Mouse (Mus musculus): Measurements from ENCODE around the gene Tpt1. TPM values are rescaled to one million over a fixed set of nuclear protein-coding genes. Genes with fewer than 3 reads are reported as not detected.
"Not testable (repeated sequence)": the region's sequence is repeated elsewhere in the genome, so short reads cannot be mapped to it uniquely, and the experiment has no call there.

The Tpt1 gene
- polyA plus RNA-seq, 1 experiment from 2014 or later, result 1,054 TPM

DNA sequence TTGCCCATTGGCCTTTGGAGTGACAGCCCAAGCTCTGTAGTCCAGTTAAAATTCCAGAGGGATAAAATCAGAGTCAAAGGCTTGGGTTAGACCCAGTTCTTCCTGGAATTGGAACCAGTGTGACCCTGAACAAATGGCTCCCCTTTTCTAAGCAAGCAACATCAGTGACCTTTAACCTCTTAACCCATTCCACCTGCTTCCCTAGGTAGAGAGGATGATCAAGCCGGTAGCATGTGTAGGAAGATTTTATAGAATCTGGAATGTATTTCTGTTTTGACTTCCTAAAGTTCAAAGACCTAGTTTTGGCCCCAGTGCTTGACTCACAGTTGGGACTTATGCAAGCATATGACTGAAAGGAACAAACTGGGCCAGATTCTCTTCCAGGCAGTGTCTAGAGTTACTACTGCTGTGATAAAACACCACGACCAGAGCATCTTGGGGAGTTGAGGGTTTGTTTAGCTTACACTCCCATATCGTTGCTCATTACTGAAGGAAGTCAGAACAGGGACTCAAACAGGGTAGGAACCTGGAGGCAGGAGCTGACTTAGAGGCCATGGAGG is 18.0 kb upstream of the Tpt1 start:
- Histone ChIP-seq H3K9ac (ENCODE audit: low read depth, low read length) (no peak overlapping the region), H3K27me3 (ENCODE audit: control insufficient read depth, insufficient read depth, low read length) (no peaks in the 10 kb centered on the region), H3K4me2 (no peak overlapping the region), H3K9me3 (replicated peaks; ENCODE audit: control insufficient read depth, low read length) (no peaks in the 10 kb centered on the region), H3K36me3 (ENCODE audit: control insufficient read depth, insufficient read depth, low read length) (no peaks in the 10 kb centered on the region), H3K4me3 (ENCODE audit: low read depth, low read length) (no peak overlapping the region), H3K27ac (ENCODE audit: low read depth, low read length) (no peak overlapping the region), H3K4me1 (ENCODE audit: control insufficient read depth, insufficient read depth, low read length) (peaks cover 2% of the 10 kb centered on the region; the same call in 1 of the 2 replicates)
- no peak for ATAC-seq (replicated peaks; ENCODE audit: insufficient number of reproducible peaks, low FRiP score, low TSS enrichment)
- 62% methylated on average over 3 of the region's 3 CpGs for WGBS (ENCODE audit: insufficient replicate concordance)

DNA sequence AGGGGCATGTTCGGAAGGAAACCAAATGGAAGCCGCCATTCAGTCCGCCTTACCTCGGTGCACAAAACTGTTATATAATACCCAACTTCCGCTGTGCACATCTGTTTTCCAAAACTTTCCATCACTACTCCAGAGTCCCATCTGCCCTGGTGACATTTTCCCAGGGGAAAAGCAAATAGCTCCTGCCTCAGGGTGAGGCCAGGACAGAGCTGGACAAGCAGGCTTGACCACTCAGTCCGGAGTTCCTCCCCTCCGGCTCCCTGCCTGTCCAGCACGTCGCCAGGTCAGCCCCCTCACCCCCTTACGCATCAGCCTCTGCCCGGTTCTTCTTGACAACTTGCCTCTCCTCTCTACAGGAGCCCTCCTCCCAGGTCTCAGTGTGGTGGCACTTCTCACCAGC is 16.7 kb upstream of the Tpt1 start:
- Histone ChIP-seq H3K9me3 (replicated peaks; ENCODE audit: control insufficient read depth, low read length) (no peaks in the 10 kb centered on the region), H3K9ac (ENCODE audit: low read depth, low read length) (no peak overlapping the region), H3K27me3 (ENCODE audit: control insufficient read depth, insufficient read depth, low read length) (no peaks in the 10 kb centered on the region), H3K36me3 (ENCODE audit: control insufficient read depth, insufficient read depth, low read length) (no peaks in the 10 kb centered on the region), H3K4me1 (ENCODE audit: control insufficient read depth, insufficient read depth, low read length) (peaks cover 5% of the 10 kb centered on the region), H3K4me2 (peak overlapping the region; percentile 85), H3K27ac (ENCODE audit: low read depth, low read length) (no peak overlapping the region), H3K4me3 (ENCODE audit: low read depth, low read length) (no peak overlapping the region)
- ATAC-seq (replicated peaks; ENCODE audit: insufficient number of reproducible peaks, low FRiP score, low TSS enrichment), result no peak
- 35% methylated on average over 11 of the region's 11 CpGs for WGBS (ENCODE audit: insufficient replicate concordance)

GRCm38 (mm10) chr14:75828866-75829806 is 15.8 kb upstream of the Tpt1 start:
- ATAC-seq (replicated peaks; ENCODE audit: insufficient number of reproducible peaks, low FRiP score, low TSS enrichment), result no peak
- no peaks in the 10 kb centered on the region for H3K36me3 ChIP-seq (ENCODE audit: control insufficient read depth, insufficient read depth, low read length)
- H3K4me1 ChIP-seq (ENCODE audit: control insufficient read depth, insufficient read depth, low read length), result peaks cover 9% of the 10 kb centered on the region
- 4% methylated on average over 32 of the region's 32 CpGs for WGBS (ENCODE audit: insufficient replicate concordance)
- H3K9me3 ChIP-seq (replicated peaks; ENCODE audit: control insufficient read depth, low read length), result no peaks in the 10 kb centered on the region
- H3K27me3 ChIP-seq (ENCODE audit: control insufficient read depth, insufficient read depth, low read length), result no peaks in the 10 kb centered on the region
- H3K4me3 ChIP-seq (ENCODE audit: low read depth, low read length), result peak overlapping the region; percentile 39
- H3K4me2 ChIP-seq, result peak overlapping the region; percentile 85
- peak overlapping the region; percentile 13 for H3K9ac ChIP-seq (ENCODE audit: low read depth, low read length)
- 0 out of 2 replicates have a peak overlapping the region, but pooled peaks have one; percentile 18 for H3K27ac ChIP-seq (ENCODE audit: low read depth, low read length)

- not testable (repeated sequence) for H3K27me3 ChIP-seq (ENCODE audit: control insufficient read depth, insufficient read depth, low read length); ATAC-seq (replicated peaks; ENCODE audit: insufficient number of reproducible peaks, low FRiP score, low TSS enrichment); H3K4me3 ChIP-seq (ENCODE audit: low read depth, low read length); H3K4me1 ChIP-seq (ENCODE audit: control insufficient read depth, insufficient read depth, low read length); H3K9ac ChIP-seq (ENCODE audit: low read depth, low read length); H3K27ac ChIP-seq (ENCODE audit: low read depth, low read length); H3K36me3 ChIP-seq (ENCODE audit: control insufficient read depth, insufficient read depth, low read length); H3K9me3 ChIP-seq (replicated peaks; ENCODE audit: control insufficient read depth, low read length)
- peak overlapping the region; percentile 85; the same call in 1 of the 2 replicates for H3K4me2 ChIP-seq
- WGBS (ENCODE audit: insufficient replicate concordance), result 56% methylated on average over 14 of the region's 14 CpGs
Observed at GRCm38 (mm10) chr14:75829817-75830216, 15.1 kb upstream of the Tpt1 start.

DNA sequence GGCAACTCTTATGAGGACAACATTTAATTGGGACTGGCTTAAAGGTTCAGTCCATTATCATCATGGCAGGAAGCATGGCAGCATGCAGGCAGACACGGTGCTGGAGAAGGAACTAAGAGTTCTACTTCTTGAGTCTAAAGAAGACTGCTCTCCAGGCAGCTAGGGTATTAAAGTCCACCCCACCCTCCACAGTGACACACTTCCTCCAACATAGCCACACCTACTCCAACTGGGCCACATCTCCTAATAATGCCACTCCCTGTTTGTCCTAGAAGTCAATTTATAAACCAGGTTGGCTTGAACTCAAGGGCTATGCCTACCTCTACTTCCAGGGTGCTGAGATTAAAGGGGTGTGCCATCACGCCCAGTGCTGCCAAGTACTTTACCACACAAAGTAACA is 12.9 kb upstream of the Tpt1 start:
- peaks cover 19% of the 10 kb centered on the region for H3K4me1 ChIP-seq (ENCODE audit: control insufficient read depth, insufficient read depth, low read length)
- no peak for ATAC-seq (replicated peaks; ENCODE audit: insufficient number of reproducible peaks, low FRiP score, low TSS enrichment)
- H3K9me3 ChIP-seq (replicated peaks; ENCODE audit: control insufficient read depth, low read length), result no peaks in the 10 kb centered on the region
- no peak overlapping the region for H3K9ac ChIP-seq (ENCODE audit: low read depth, low read length)
- WGBS (ENCODE audit: insufficient replicate concordance), result 85% methylated on average over 2 of the region's 2 CpGs
- no peak overlapping the region for H3K27ac ChIP-seq (ENCODE audit: low read depth, low read length)
- H3K4me3 ChIP-seq (ENCODE audit: low read depth, low read length), result no peak overlapping the region
- no peak overlapping the region for H3K4me2 ChIP-seq
- H3K27me3 ChIP-seq (ENCODE audit: control insufficient read depth, insufficient read depth, low read length), result no peaks in the 10 kb centered on the region
- no peaks in the 10 kb centered on the region for H3K36me3 ChIP-seq (ENCODE audit: control insufficient read depth, insufficient read depth, low read length)

GRCm38 (mm10) chr14:75832982-75833381 is 11.9 kb upstream of the Tpt1 start:
- peak overlapping the region; percentile 86 for H3K9ac ChIP-seq (ENCODE audit: low read depth, low read length)
- H3K27ac ChIP-seq (ENCODE audit: low read depth, low read length), result peak overlapping the region; percentile 99
- no peaks in the 10 kb centered on the region for H3K36me3 ChIP-seq (ENCODE audit: control insufficient read depth, insufficient read depth, low read length)
- 31% methylated on average over 4 of the region's 4 CpGs for WGBS (ENCODE audit: insufficient replicate concordance)
- H3K4me1 ChIP-seq (ENCODE audit: control insufficient read depth, insufficient read depth, low read length), result peaks cover 28% of the 10 kb centered on the region
- H3K27me3 ChIP-seq (ENCODE audit: control insufficient read depth, insufficient read depth, low read length), result no peaks in the 10 kb centered on the region
- H3K4me3 ChIP-seq (ENCODE audit: low read depth, low read length), result peak overlapping the region; percentile 59
- ATAC-seq (replicated peaks; ENCODE audit: insufficient number of reproducible peaks, low FRiP score, low TSS enrichment), result no peak
- H3K4me2 ChIP-seq, result peak overlapping the region; percentile 99
- H3K9me3 ChIP-seq (replicated peaks; ENCODE audit: control insufficient read depth, low read length), result no peaks in the 10 kb centered on the region

- WGBS (ENCODE audit: insufficient replicate concordance), result 7% methylated on average over 12 of the region's 12 CpGs
- no peaks in the 10 kb centered on the region for H3K36me3 ChIP-seq (ENCODE audit: control insufficient read depth, insufficient read depth, low read length)
- H3K4me2 ChIP-seq, result peak overlapping the region; percentile 99
- ATAC-seq (replicated peaks; ENCODE audit: insufficient number of reproducible peaks, low FRiP score, low TSS enrichment), result peak; percentile 43
- no peaks in the 10 kb centered on the region for H3K27me3 ChIP-seq (ENCODE audit: control insufficient read depth, insufficient read depth, low read length)
- peak overlapping the region; percentile 59 for H3K4me3 ChIP-seq (ENCODE audit: low read depth, low read length)
- H3K27ac ChIP-seq (ENCODE audit: low read depth, low read length), result peak overlapping the region; percentile 99
- peaks cover 32% of the 10 kb centered on the region for H3K4me1 ChIP-seq (ENCODE audit: control insufficient read depth, insufficient read depth, low read length)
- H3K9me3 ChIP-seq (replicated peaks; ENCODE audit: control insufficient read depth, low read length), result no peaks in the 10 kb centered on the region
- peak overlapping the region; percentile 86 for H3K9ac ChIP-seq (ENCODE audit: low read depth, low read length)
Observed at GRCm38 (mm10) chr14:75833546-75834250, 11.2 kb upstream of the Tpt1 start.

GRCm38 (mm10) chr14:75834251-75834738 is 10.6 kb upstream of the Tpt1 start:
- peak overlapping the region; percentile 99 for H3K27ac ChIP-seq (ENCODE audit: low read depth, low read length)
- H3K36me3 ChIP-seq (ENCODE audit: control insufficient read depth, insufficient read depth, low read length), result no peaks in the 10 kb centered on the region
- no peaks in the 10 kb centered on the region for H3K9me3 ChIP-seq (replicated peaks; ENCODE audit: control insufficient read depth, low read length)
- no peaks in the 10 kb centered on the region for H3K27me3 ChIP-seq (ENCODE audit: control insufficient read depth, insufficient read depth, low read length)
- H3K4me1 ChIP-seq (ENCODE audit: control insufficient read depth, insufficient read depth, low read length), result peaks cover 30% of the 10 kb centered on the region
- peak; percentile 82 for ATAC-seq (replicated peaks; ENCODE audit: insufficient number of reproducible peaks, low FRiP score, low TSS enrichment)
- WGBS (ENCODE audit: insufficient replicate concordance), result under 1% methylated on average over 10 of the region's 10 CpGs
- peak overlapping the region; percentile 86 for H3K9ac ChIP-seq (ENCODE audit: low read depth, low read length)
- peak overlapping the region; percentile 99 for H3K4me2 ChIP-seq
- H3K4me3 ChIP-seq (ENCODE audit: low read depth, low read length), result peak overlapping the region; percentile 59
